7 mouse cellular contexts compared by ENCODE assay signal in genomic region chr15:82345820-82346470, GRCm38 (mm10). TPM values are rescaled to one million over a fixed set of nuclear protein-coding genes. Genes with fewer than 3 reads are reported as not detected.
A peak's percentile ranks its signal among the peaks of the same experiment; 100 is the strongest.
DNase-seq lines count a peak whose midpoint lies in the region; ATAC-seq and TF ChIP-seq lines count a peak whose summit lies in the region.

No protein-coding gene starts in this region.

- no peak; the same call in 1 of the 2 replicates for TF ChIP-seq CTCF in intestine, postnatal 0 days (IDR thresholded peaks at IDR 0.05; ENCODE audit: low read depth)
- no peak for TF ChIP-seq CTCF in small intestine, adult 2 months (IDR thresholded peaks at IDR 0.05; ENCODE audit: extremely low read depth, insufficient read length, insufficient replicate concordance, low read depth, low read length)

- peaks cover 15% of the 10 kb centered on the region for H3K27me3 ChIP-seq in embryonic facial prominence, embryonic 10.5 days (replicated peaks; ENCODE audit: low read depth, poor library complexity, severe bottlenecking)
- no peaks in the 10 kb centered on the region for H3K27me3 ChIP-seq in intestine, postnatal 0 days (replicated peaks; ENCODE audit: control insufficient read depth, insufficient read depth, low read length)
- peaks cover 14% of the 10 kb centered on the region for H3K27me3 ChIP-seq in midbrain, embryonic 12.5 days
- H3K27me3 ChIP-seq in small intestine, adult 2 months (ENCODE audit: control insufficient read depth, insufficient read depth, low read length) = 0 out of 2 replicates have a peak, but pooled peaks cover 1% of the 10 kb centered on the region

- peak overlapping the region; percentile 67 for H3K4me2 ChIP-seq in intestine, postnatal 0 days (replicated peaks; ENCODE audit: low read depth)
- H3K4me2 ChIP-seq in midbrain, embryonic 12.5 days (replicated peaks) = peak overlapping the region; percentile 89

- peak overlapping the region; percentile 57 for H3K9ac ChIP-seq in intestine, postnatal 0 days (ENCODE audit: low read depth, low read length)
- peak overlapping the region; percentile 68 for H3K9ac ChIP-seq in midbrain, embryonic 12.5 days (replicated peaks)

- peak; percentile 65 for TF ChIP-seq POLR2A in small intestine, adult 2 months (IDR thresholded peaks at IDR 0.05; ENCODE audit: low read depth, low read length)

- ATAC-seq in intestine, postnatal 0 days = peak; percentile 96
- ATAC-seq in midbrain, embryonic 12.5 days (ENCODE audit: low FRiP score, low read depth) = peak; percentile 98

- peak overlapping the region; percentile 96 for H3K27ac ChIP-seq in embryonic facial prominence, embryonic 10.5 days (replicated peaks)
- H3K27ac ChIP-seq in intestine, postnatal 0 days (ENCODE audit: low read depth, low read length) = peak overlapping the region; percentile 87
- peak overlapping the region; percentile 83 for H3K27ac ChIP-seq in midbrain, embryonic 12.5 days (replicated peaks)
- H3K27ac ChIP-seq in small intestine, adult 2 months (ENCODE audit: insufficient read depth, low read depth, low read length) = peak overlapping the region; percentile 87

- peaks cover 36% of the 10 kb centered on the region for H3K36me3 ChIP-seq in embryonic facial prominence, embryonic 10.5 days (replicated peaks)
- peaks cover 33% of the 10 kb centered on the region for H3K36me3 ChIP-seq in intestine, postnatal 0 days (ENCODE audit: control insufficient read depth, insufficient read depth)
- H3K36me3 ChIP-seq in midbrain, embryonic 12.5 days = peaks cover 36% of the 10 kb centered on the region
- H3K36me3 ChIP-seq in small intestine, adult 2 months (ENCODE audit: control insufficient read depth, insufficient read depth, low read length) = peaks cover 29% of the 10 kb centered on the region

- H3K4me3 ChIP-seq in embryonic facial prominence, embryonic 10.5 days = peak overlapping the region; percentile 80
- H3K4me3 ChIP-seq in intestine, postnatal 0 days (ENCODE audit: low read depth, low read length) = peak overlapping the region; percentile 60
- H3K4me3 ChIP-seq in midbrain, embryonic 12.5 days = peak overlapping the region; percentile 69
- peak overlapping the region; percentile 70 for H3K4me3 ChIP-seq in small intestine, adult 2 months (ENCODE audit: low read depth, low read length)

- WGBS in embryonic facial prominence, embryonic 10.5 days = under 1% methylated on average over 51 of the region's 51 CpGs
- WGBS in intestine, postnatal 0 days = under 1% methylated on average over 51 of the region's 51 CpGs
- whole genome bisulfite sequencing in midbrain, embryonic 12.5 days = 0% methylated on average over 51 of the region's 51 CpGs
- under 1% methylated on average over 51 of the region's 51 CpGs for WGBS in small intestine, adult 2 months

- H3K9me3 ChIP-seq in embryonic facial prominence, embryonic 10.5 days = no peaks in the 10 kb centered on the region
- no peaks in the 10 kb centered on the region for H3K9me3 ChIP-seq in intestine, postnatal 0 days (ENCODE audit: control insufficient read depth)
- no peaks in the 10 kb centered on the region for H3K9me3 ChIP-seq in midbrain, embryonic 12.5 days

- DNase-seq in adrenal gland, postnatal 10 days = peak; percentile 97
- DNase-seq in embryonic facial prominence, embryonic 10.5 days (ENCODE audit: low spot score) = peak; percentile 97
- peak; percentile 88 for DNase-seq in gonadal fat pad, adult 2 months (ENCODE audit: low read depth)
- DNase-seq in left cerebral cortex, postnatal 4 days = peak; percentile 98

- intact Hi-C loops in left cerebral cortex, postnatal 4 days (cut with DNase I) = no loop called here

- H3K4me1 ChIP-seq in embryonic facial prominence, embryonic 10.5 days = peaks cover 24% of the 10 kb centered on the region
- H3K4me1 ChIP-seq in intestine, postnatal 0 days (replicated peaks; ENCODE audit: control insufficient read depth, insufficient read depth, low read length) = peaks cover 30% of the 10 kb centered on the region
- peaks cover 17% of the 10 kb centered on the region for H3K4me1 ChIP-seq in midbrain, embryonic 12.5 days
- H3K4me1 ChIP-seq in small intestine, adult 2 months (ENCODE audit: control insufficient read depth, insufficient read depth, insufficient read length, low read length) = peaks cover 32% of the 10 kb centered on the region

RNA-seq across cellular contexts. Expression of gene Smdt1, which starts 7.2 kb away (rescaled TPM):
- 100 to 1,000 TPM; 159 to 168 TPM for total RNA-seq in adrenal gland, postnatal 10 days (2021)
- polyA plus RNA-seq in embryonic facial prominence, embryonic 10.5 days (2016; fragmentation: Nextera tagmentation; extraction: Ambion mirVana) = 212 and 215 TPM in 2 replicates
- polyA plus RNA-seq in gonadal fat pad, adult 2 months (2012; rRNA removed) = 228 and 229 TPM in 2 replicates
- polyA plus RNA-seq in intestine, postnatal 0 days (2015; fragmentation: Nextera tagmentation; extraction: Ambion mirVana) = 448 and 457 TPM in 2 replicates
- total RNA-seq in left cerebral cortex, postnatal 4 days (2021) = 100 to 1,000 TPM; 122 to 125 TPM
- 248 and 261 TPM in 2 replicates for polyA plus RNA-seq in midbrain, embryonic 12.5 days (2016; fragmentation: Nextera tagmentation; extraction: Ambion mirVana)
- 200 and 394 TPM in 2 replicates for polyA plus RNA-seq in small intestine, adult 2 months (2012; rRNA removed)

RNA-seq across cellular contexts. Expression of gene Pheta2, which starts 7.2 kb away (rescaled TPM):
- 1 to 10 TPM; 3.5 to 3.7 TPM for total RNA-seq in adrenal gland, postnatal 10 days (2021)
- polyA plus RNA-seq in embryonic facial prominence, embryonic 10.5 days (2016; fragmentation: Nextera tagmentation; extraction: Ambion mirVana) = 4.9 TPM in 2 replicates
- 1.5 and 1.6 TPM in 2 replicates for polyA plus RNA-seq in gonadal fat pad, adult 2 months (2012; rRNA removed)
- polyA plus RNA-seq in intestine, postnatal 0 days (2015; fragmentation: Nextera tagmentation; extraction: Ambion mirVana) = 5.4 and 5.5 TPM in 2 replicates
- total RNA-seq in left cerebral cortex, postnatal 4 days (2021) = 1 to 10 TPM; 1.1 to 1.2 TPM
- polyA plus RNA-seq in midbrain, embryonic 12.5 days (2016; fragmentation: Nextera tagmentation; extraction: Ambion mirVana) = 3.3 and 4.1 TPM in 2 replicates
- polyA plus RNA-seq in small intestine, adult 2 months (2012; rRNA removed) = 0.42 and 0.56 TPM in 2 replicates

RNA-seq across cellular contexts. Expression of gene Naga, which starts 7.2 kb away (rescaled TPM):
- total RNA-seq in adrenal gland, postnatal 10 days (2021) = 10 to 100 TPM; 57.0 to 62.5 TPM
- 19.2 and 24.0 TPM in 2 replicates for polyA plus RNA-seq in embryonic facial prominence, embryonic 10.5 days (2016; fragmentation: Nextera tagmentation; extraction: Ambion mirVana)
- polyA plus RNA-seq in gonadal fat pad, adult 2 months (2012; rRNA removed) = 123 and 151 TPM in 2 replicates
- 1,439 and 1,503 TPM in 2 replicates for polyA plus RNA-seq in intestine, postnatal 0 days (2015; fragmentation: Nextera tagmentation; extraction: Ambion mirVana)
- total RNA-seq in left cerebral cortex, postnatal 4 days (2021) = 10 to 100 TPM; 32.1 to 33.6 TPM
- 24.0 and 24.9 TPM in 2 replicates for polyA plus RNA-seq in midbrain, embryonic 12.5 days (2016; fragmentation: Nextera tagmentation; extraction: Ambion mirVana)
- 83.2 and 196 TPM in 2 replicates for polyA plus RNA-seq in small intestine, adult 2 months (2012; rRNA removed)

RNA-seq across cellular contexts. Expression of gene Ndufa6, which starts 8.2 kb away (rescaled TPM):
- 100 to 1,000 TPM; 629 to 669 TPM for total RNA-seq in adrenal gland, postnatal 10 days (2021)
- polyA plus RNA-seq in embryonic facial prominence, embryonic 10.5 days (2016; fragmentation: Nextera tagmentation; extraction: Ambion mirVana) = 243 and 256 TPM in 2 replicates
- polyA plus RNA-seq in gonadal fat pad, adult 2 months (2012; rRNA removed) = 302 and 385 TPM in 2 replicates
- 830 and 832 TPM in 2 replicates for polyA plus RNA-seq in intestine, postnatal 0 days (2015; fragmentation: Nextera tagmentation; extraction: Ambion mirVana)
- total RNA-seq in left cerebral cortex, postnatal 4 days (2021) = 100 to 1,000 TPM; 161 to 174 TPM
- polyA plus RNA-seq in midbrain, embryonic 12.5 days (2016; fragmentation: Nextera tagmentation; extraction: Ambion mirVana) = 277 and 315 TPM in 2 replicates
- 410 and 669 TPM in 2 replicates for polyA plus RNA-seq in small intestine, adult 2 months (2012; rRNA removed)

RNA-seq across cellular contexts. Expression of gene Cyp2d22, which starts 34.1 kb away (rescaled TPM):
- total RNA-seq in adrenal gland, postnatal 10 days (2021) = 10 to 100 TPM; 32.2 to 35.4 TPM
- 2.1 and 3.0 TPM in 2 replicates for polyA plus RNA-seq in embryonic facial prominence, embryonic 10.5 days (2016; fragmentation: Nextera tagmentation; extraction: Ambion mirVana)
- polyA plus RNA-seq in gonadal fat pad, adult 2 months (2012; rRNA removed) = 31.0 and 34.7 TPM in 2 replicates
- polyA plus RNA-seq in intestine, postnatal 0 days (2015; fragmentation: Nextera tagmentation; extraction: Ambion mirVana) = 5.7 and 7.6 TPM in 2 replicates
- total RNA-seq in left cerebral cortex, postnatal 4 days (2021) = 1 to 10 TPM; 5.3 to 7.0 TPM
- 2.3 and 2.8 TPM in 2 replicates for polyA plus RNA-seq in midbrain, embryonic 12.5 days (2016; fragmentation: Nextera tagmentation; extraction: Ambion mirVana)
- 18.5 and 67.5 TPM in 2 replicates for polyA plus RNA-seq in small intestine, adult 2 months (2012; rRNA removed)

Comparison
In these comparisons a context has a peak if more than half of its experiments do, and no peak if none do; other contexts are left out.
1. Peak in every context shown above with its lines: DNase-seq, ATAC-seq, H3K4me3 ChIP-seq and H3K27ac ChIP-seq.